Mouse (Mus musculus) CH12.LX (cell line): ENCODE data around the gene Dnase2a. TPM values are rescaled to one million over a fixed set of nuclear protein-coding genes. Genes with fewer than 3 reads are reported as not detected.

Experiments used
- DNase-seq: peaks from one replicate; pipeline ENCODE4 v3.0.0-alpha.2; 2013; ENCODE audit errors: extremely low read depth
- H3K27ac ChIP-seq: 2 replicates; pipeline ENCODE4 v1.5.1; 2012; ENCODE audit warnings: low read depth, mild to moderate bottlenecking, control low read depth, moderate library complexity; ENCODE audit not compliant: insufficient read depth
- H3K27me3 ChIP-seq: replicated peaks from 2 replicates; pipeline ENCODE3; 2012; ENCODE audit warnings: inconsistent platforms
- H3K36me3 ChIP-seq, 2 experiments: replicated peaks in 1 of 2; 2 replicates each; pipeline versions ENCODE3 to v1.6.1; 2012; ENCODE audit warnings: inconsistent platforms in 1 of 2, low read length in 1 of 2, mild to moderate bottlenecking in 1 of 2, mixed read lengths in 1 of 2, moderate library complexity in 1 of 2; ENCODE audit not compliant: control insufficient read depth in 1 of 2, insufficient read depth in 1 of 2
- H3K4me1 ChIP-seq, 2 experiments: 2 replicates each; pipeline ENCODE4 v1.6.1; 2012; ENCODE audit warnings: inconsistent platforms in 1 of 2, moderate library complexity in 1 of 2; ENCODE audit not compliant: insufficient read depth in 2 of 2, control insufficient read depth in 1 of 2
- H3K4me2 ChIP-seq: 2 replicates; pipeline ENCODE4 v1.6.1; 2012; ENCODE audit warnings: low read depth, mild to moderate bottlenecking, control low read depth; ENCODE audit not compliant: poor library complexity, insufficient read depth, severe bottlenecking
- H3K4me3 ChIP-seq, 3 experiments: fragments of 150-350 bp in 1 of 3; sonication (generic) in 1 of 3; replicated peaks in 1 of 3; 2 replicates each; pipeline versions ENCODE3 to v1.5.1; 2011 to 2012; ENCODE audit warnings: low read depth in 2 of 3, low read length in 2 of 3, mild to moderate bottlenecking in 2 of 3, moderate library complexity in 2 of 3, control low read depth in 1 of 3, improper control_type of control experiment in 1 of 3, inconsistent platforms in 1 of 3, mixed read lengths in 1 of 3; ENCODE audit not compliant: poor library complexity in 1 of 3
- H3K79me2 ChIP-seq: replicated peaks from 2 replicates; pipeline ENCODE4 v1.6.1; 2012; ENCODE audit warnings: mild to moderate bottlenecking, moderate library complexity; ENCODE audit not compliant: control insufficient read depth, poor library complexity, insufficient read depth, severe bottlenecking; ENCODE audit errors: extremely low read depth
- H3K9ac ChIP-seq: 2 replicates; pipeline ENCODE4 v1.6.1; 2012; ENCODE audit warnings: low read depth, mild to moderate bottlenecking, control low read depth, moderate library complexity; ENCODE audit not compliant: insufficient read depth
- H3K9me3 ChIP-seq: replicated peaks from 2 replicates; pipeline ENCODE3; 2012; ENCODE audit warnings: low read length, inconsistent platforms, mixed read lengths
- BHLHE40 ChIP-seq: IDR thresholded peaks from 2 replicates; pipeline ENCODE4 v1.6.1; 2011; ENCODE audit warnings: mild to moderate bottlenecking, low read depth, low read length, improper control_type of control experiment
- CHD1 ChIP-seq: IDR thresholded peaks from 2 replicates; pipeline ENCODE4 v1.6.1; 2012; ENCODE audit warnings: low read depth, low read length, improper control_type of control experiment, inconsistent platforms
- CHD2 ChIP-seq: IDR thresholded peaks from 2 replicates; pipeline ENCODE4 v1.6.1; 2011; ENCODE audit warnings: low read length, improper control_type of control experiment
- CTCF ChIP-seq, 2 experiments: IDR thresholded peaks in 1 of 2; conservative IDR thresholded peaks in 1 of 2; 2 replicates each; pipeline ENCODE4 v1.5.1; 2011 to 2012; ENCODE audit warnings: low read depth in 2 of 2, low read length in 2 of 2, improper control_type of control experiment in 1 of 2, inconsistent platforms in 1 of 2, mild to moderate bottlenecking in 1 of 2, moderate library complexity in 1 of 2
- E2F4 ChIP-seq: IDR thresholded peaks from 2 replicates; pipeline ENCODE4 v1.6.1; 2011; ENCODE audit warnings: low read depth, low read length, improper control_type of control experiment; ENCODE audit not compliant: insufficient replicate concordance
- ELF1 ChIP-seq: IDR thresholded peaks from 2 replicates; pipeline ENCODE4 v1.6.1; 2014; ENCODE audit warnings: low read depth, mild to moderate bottlenecking, inconsistent platforms, low read length, improper control_type of control experiment
- EP300 ChIP-seq: IDR thresholded peaks from 2 replicates; pipeline ENCODE4 v1.6.1; 2011; ENCODE audit warnings: low read length, improper control_type of control experiment
- ETS1 ChIP-seq: conservative IDR thresholded peaks from 2 replicates; pipeline ENCODE4 v1.6.1; 2012; ENCODE audit warnings: low read depth, mild to moderate bottlenecking, inconsistent platforms, low read length, improper control_type of control experiment, moderate library complexity
- GABPA ChIP-seq: IDR thresholded peaks from 2 replicates; pipeline ENCODE4 v1.6.1; 2012; ENCODE audit warnings: low read depth, low read length, improper control_type of control experiment, inconsistent platforms; ENCODE audit not compliant: insufficient replicate concordance
- HCFC1 ChIP-seq: IDR thresholded peaks from 2 replicates; pipeline ENCODE4 v1.6.1; 2012; ENCODE audit warnings: low read depth, mild to moderate bottlenecking, inconsistent platforms, low read length, improper control_type of control experiment
- IRF4 ChIP-seq: IDR thresholded peaks from 2 replicates; pipeline ENCODE4 v1.6.1; 2014; ENCODE audit warnings: low read depth, mild to moderate bottlenecking, inconsistent platforms, low read length, improper control_type of control experiment
- JUN ChIP-seq: IDR thresholded peaks from 2 replicates; pipeline ENCODE4 v1.6.1; 2011; ENCODE audit warnings: low read depth, mild to moderate bottlenecking, low read length, improper control_type of control experiment, moderate library complexity; ENCODE audit not compliant: insufficient read depth
- JUND ChIP-seq: conservative IDR thresholded peaks from 2 replicates; pipeline ENCODE4 v1.6.1; 2011; ENCODE audit warnings: low read depth, low read length, improper control_type of control experiment
- KAT2A ChIP-seq: IDR thresholded peaks from 2 replicates; pipeline ENCODE4 v1.6.1; 2012; ENCODE audit warnings: low read length, improper control_type of control experiment, inconsistent platforms; ENCODE audit not compliant: insufficient replicate concordance
- MAFK ChIP-seq: IDR thresholded peaks from 2 replicates; pipeline ENCODE4 v1.6.1; 2011; ENCODE audit warnings: low read length, improper control_type of control experiment; ENCODE audit not compliant: insufficient replicate concordance
- MAX ChIP-seq: IDR thresholded peaks from 2 replicates; pipeline ENCODE4 v1.6.1; 2011; ENCODE audit warnings: low read length, improper control_type of control experiment
- MAZ ChIP-seq: IDR thresholded peaks from 2 replicates; pipeline ENCODE4 v1.6.1; 2012; ENCODE audit warnings: low read depth, mild to moderate bottlenecking, inconsistent platforms, low read length, improper control_type of control experiment, moderate library complexity
- MEF2A ChIP-seq: IDR thresholded peaks from 2 replicates; pipeline ENCODE4 v1.6.1; 2014; ENCODE audit warnings: low read depth, mild to moderate bottlenecking, inconsistent platforms, low read length, improper control_type of control experiment, borderline replicate concordance
- MYC ChIP-seq: IDR thresholded peaks from 2 replicates; pipeline ENCODE4 v1.6.1; 2011; ENCODE audit warnings: low read depth, mild to moderate bottlenecking, improper control_type of control experiment, low read length
- NELFE ChIP-seq: IDR thresholded peaks from 2 replicates; pipeline ENCODE4 v1.6.1; 2011; ENCODE audit warnings: low read depth, low read length, improper control_type of control experiment
- NRF1 ChIP-seq: IDR thresholded peaks from 2 replicates; pipeline ENCODE4 v1.6.1; 2014; ENCODE audit warnings: low read depth, mild to moderate bottlenecking, inconsistent platforms, low read length, improper control_type of control experiment, moderate library complexity
- PAX5 ChIP-seq: IDR thresholded peaks from 2 replicates; pipeline ENCODE4 v1.6.1; 2012; ENCODE audit warnings: low read length, inconsistent platforms, mixed read lengths
- POLR2AphosphoS2 ChIP-seq: IDR thresholded peaks from 2 replicates; pipeline ENCODE4 v1.6.1; 2011; ENCODE audit warnings: low read depth, low read length, improper control_type of control experiment
- RAD21 ChIP-seq: IDR thresholded peaks from 2 replicates; pipeline ENCODE4 v1.6.1; 2011; ENCODE audit warnings: low read depth, mild to moderate bottlenecking, low read length, improper control_type of control experiment, moderate library complexity
- RCOR1 ChIP-seq: conservative IDR thresholded peaks from 2 replicates; pipeline ENCODE4 v1.6.1; 2012; ENCODE audit warnings: low read depth, mild to moderate bottlenecking, inconsistent platforms, low read length, improper control_type of control experiment
- SIN3A ChIP-seq: IDR thresholded peaks from 2 replicates; pipeline ENCODE4 v1.6.1; 2012; ENCODE audit warnings: low read length, improper control_type of control experiment, inconsistent platforms
- SMC3 ChIP-seq: IDR thresholded peaks from 2 replicates; pipeline ENCODE4 v1.6.1; 2011; ENCODE audit warnings: low read depth, low read length, improper control_type of control experiment
- TBP ChIP-seq: conservative IDR thresholded peaks from 2 replicates; pipeline ENCODE4 v1.6.1; 2011; ENCODE audit warnings: low read depth, low read length, improper control_type of control experiment
- TCF12 ChIP-seq: IDR thresholded peaks from 2 replicates; pipeline ENCODE4 v1.6.1; 2014; ENCODE audit warnings: low read depth, mild to moderate bottlenecking, inconsistent platforms, low read length, improper control_type of control experiment
- UBTF ChIP-seq: IDR thresholded peaks from 2 replicates; pipeline ENCODE4 v1.6.1; 2012; ENCODE audit warnings: low read depth, mild to moderate bottlenecking, inconsistent platforms, low read length, improper control_type of control experiment, moderate library complexity
- USF1 ChIP-seq: IDR thresholded peaks from 2 replicates; pipeline ENCODE4 v1.6.1; 2014; ENCODE audit warnings: low read depth, mild to moderate bottlenecking, inconsistent platforms, low read length, improper control_type of control experiment
- USF2 ChIP-seq: conservative IDR thresholded peaks from 2 replicates; pipeline ENCODE4 v1.6.1; 2011; ENCODE audit warnings: low read depth, low read length, improper control_type of control experiment
- ZC3H11A ChIP-seq: IDR thresholded peaks from 2 replicates; pipeline ENCODE4 v1.6.1; 2012; ENCODE audit warnings: low read depth, mild to moderate bottlenecking, inconsistent platforms, low read length, improper control_type of control experiment
- ZKSCAN1 ChIP-seq: IDR thresholded peaks from 2 replicates; pipeline ENCODE4 v1.6.1; 2012; ENCODE audit warnings: low read depth, inconsistent platforms, low read length, improper control_type of control experiment, borderline replicate concordance
- ZMIZ1 ChIP-seq: IDR thresholded peaks from 2 replicates; pipeline ENCODE4 v1.6.1; 2012; ENCODE audit warnings: low read depth, mild to moderate bottlenecking, inconsistent platforms, low read length, improper control_type of control experiment
- ZNF384 ChIP-seq: IDR thresholded peaks from 2 replicates; pipeline ENCODE4 v1.6.1; 2012; ENCODE audit warnings: low read depth, low read length, improper control_type of control experiment, inconsistent platforms
- dilution Hi-C: fragments of 300-500 bp; cut with MboI; formaldehyde crosslinking; loops from 2 replicates; pipeline ENCODE4 v1.14.3; 2020; ENCODE audit warnings: low sequenced_read_pairs; ENCODE audit not compliant: extremely low pct_unique_long_range_greater_than_20kb, extremely low pct_ligation_motif_present
- in situ Hi-C: fragments of 300-500 bp; cut with MboI; formaldehyde crosslinking; loops from 3 replicates; pipeline ENCODE4 v1.14.3; 2019; ENCODE audit warnings: low sequenced_read_pairs, low pct_ligation_motif_present, low pct_unique_long_range_greater_than_20kb, mixed read lengths
- polyA plus RNA-seq: library from polyadenylated mRNA; unstranded; fragments of >175 nt; gene quantifications from 2 replicates; pipeline ENCODE4 v1.2.1, GENCODE M21; 2012; ENCODE audit warnings: low read depth; ENCODE audit not compliant: insufficient read length
- total RNA-seq, 2 experiments: library from RNA; depleted of rRNA; stranded (reverse); fragments of 300-350 nt in 1 of 2; fragments of >200 nt in 1 of 2; gene quantifications; 2 replicates each; pipeline ENCODE4 v1.2.3; 2012 to 2014

Dnase2a gene
- total and polyA plus RNA-seq, 3 experiments = 12.8 to 25.4 (median 15.0) TPM

- no peaks in the 10 kb centered on the region for H3K9me3 ChIP-seq
- H3K4me1 ChIP-seq = peaks cover 5% of the 10 kb centered on the region in 2 experiments; a peak in 3 of 4 replicates
- no peaks in the 10 kb centered on the region for H3K79me2 ChIP-seq
- peaks cover 38% of the 10 kb centered on the region for H3K27me3 ChIP-seq
- H3K27ac ChIP-seq = no peak overlapping the region
- peak overlapping the region; percentile 93 for H3K4me2 ChIP-seq
- no peak overlapping the region for H3K9ac ChIP-seq
- H3K36me3 ChIP-seq = no peaks in the 10 kb centered on the region
- dilution Hi-C loops (no loop called here), in situ Hi-C loops (no loop called here)
- H3K4me3 ChIP-seq = peak overlapping the region in 1 of 3 experiments; percentile 33
- peak; percentile 54 for DNase-seq
- TF ChIP-seq USF1 (no peak), RCOR1 (no peak), MAZ (no peak), CTCF (conservative IDR thresholded peaks at IDR 0.05 in 1 of 2, IDR thresholded peaks at IDR 0.05 in 1 of 2; ENCODE audit: low read depth in 2 of 2, low read length in 2 of 2) (peak in 1 of 2 experiments; percentile 73; a peak in 2 of 4 replicates), NRF1 (no peak), MYC (no peak), MEF2A (no peak), JUND (no peak), JUN (no peak), EP300 (no peak), CHD1 (no peak), ZNF384 (no peak), PAX5 (no peak), ZKSCAN1 (no peak), ELF1 (no peak), ZMIZ1 (no peak), NELFE (no peak), KAT2A (no peak), SMC3 (peak; percentile 61), MAX (no peak), MAFK (no peak), RAD21 (peak; percentile 42), TBP (no peak), E2F4 (no peak), IRF4 (peak; percentile 60), USF2 (no peak), POLR2AphosphoS2 (no peak), CHD2 (peak; percentile 63), ETS1 (no peak), BHLHE40 (peak; percentile 65; the same call in 1 of the 2 replicates), SIN3A (no peak), UBTF (no peak), ZC3H11A (no peak), TCF12 (no peak), GABPA (no peak), HCFC1 (no peak)
These were observed 20.3 kb downstream of the Dnase2a start for GRCm38 (mm10) chr8:84928456-84929306.
